Mouse (Mus musculus) CH12.LX (cell line): Measurements from ENCODE around the gene Epb41l3. TPM values are rescaled to one million over a fixed set of nuclear protein-coding genes. Genes with fewer than 3 reads are reported as not detected.

ENCODE experiments used
- DNase-seq: peaks from one replicate; pipeline ENCODE4 v3.0.0-alpha.2; 2013; ENCODE audit errors: extremely low read depth
- H3K27ac ChIP-seq: 2 replicates; pipeline ENCODE4 v1.5.1; 2012; ENCODE audit warnings: low read depth, mild to moderate bottlenecking, control low read depth, moderate library complexity; ENCODE audit not compliant: insufficient read depth
- H3K27me3 ChIP-seq: replicated peaks from 2 replicates; pipeline ENCODE3; 2012; ENCODE audit warnings: inconsistent platforms
- H3K36me3 ChIP-seq, 2 experiments: replicated peaks in 1 of 2; 2 replicates each; pipeline versions ENCODE3 to v1.6.1; 2012; ENCODE audit warnings: inconsistent platforms in 1 of 2, low read length in 1 of 2, mild to moderate bottlenecking in 1 of 2, mixed read lengths in 1 of 2, moderate library complexity in 1 of 2; ENCODE audit not compliant: control insufficient read depth in 1 of 2, insufficient read depth in 1 of 2
- H3K4me1 ChIP-seq, 2 experiments: 2 replicates each; pipeline ENCODE4 v1.6.1; 2012; ENCODE audit warnings: inconsistent platforms in 1 of 2, moderate library complexity in 1 of 2; ENCODE audit not compliant: insufficient read depth in 2 of 2, control insufficient read depth in 1 of 2
- H3K4me2 ChIP-seq: 2 replicates; pipeline ENCODE4 v1.6.1; 2012; ENCODE audit warnings: low read depth, mild to moderate bottlenecking, control low read depth; ENCODE audit not compliant: poor library complexity, insufficient read depth, severe bottlenecking
- H3K4me3 ChIP-seq, 3 experiments: fragments of 150-350 bp in 1 of 3; sonication (generic) in 1 of 3; replicated peaks in 1 of 3; 2 replicates each; pipeline versions ENCODE3 to v1.5.1; 2011 to 2012; ENCODE audit warnings: low read depth in 2 of 3, low read length in 2 of 3, mild to moderate bottlenecking in 2 of 3, moderate library complexity in 2 of 3, control low read depth in 1 of 3, improper control_type of control experiment in 1 of 3, inconsistent platforms in 1 of 3, mixed read lengths in 1 of 3; ENCODE audit not compliant: poor library complexity in 1 of 3
- H3K79me2 ChIP-seq: replicated peaks from 2 replicates; pipeline ENCODE4 v1.6.1; 2012; ENCODE audit warnings: mild to moderate bottlenecking, moderate library complexity; ENCODE audit not compliant: control insufficient read depth, poor library complexity, insufficient read depth, severe bottlenecking; ENCODE audit errors: extremely low read depth
- H3K9ac ChIP-seq: 2 replicates; pipeline ENCODE4 v1.6.1; 2012; ENCODE audit warnings: low read depth, mild to moderate bottlenecking, control low read depth, moderate library complexity; ENCODE audit not compliant: insufficient read depth
- H3K9me3 ChIP-seq: replicated peaks from 2 replicates; pipeline ENCODE3; 2012; ENCODE audit warnings: low read length, inconsistent platforms, mixed read lengths
- CHD1 ChIP-seq: IDR thresholded peaks from 2 replicates; pipeline ENCODE4 v1.6.1; 2012; ENCODE audit warnings: low read depth, low read length, improper control_type of control experiment, inconsistent platforms
- CHD2 ChIP-seq: IDR thresholded peaks from 2 replicates; pipeline ENCODE4 v1.6.1; 2011; ENCODE audit warnings: low read length, improper control_type of control experiment
- CTCF ChIP-seq, 2 experiments: IDR thresholded peaks in 1 of 2; conservative IDR thresholded peaks in 1 of 2; 2 replicates each; pipeline ENCODE4 v1.5.1; 2011 to 2012; ENCODE audit warnings: low read depth in 2 of 2, low read length in 2 of 2, improper control_type of control experiment in 1 of 2, inconsistent platforms in 1 of 2, mild to moderate bottlenecking in 1 of 2, moderate library complexity in 1 of 2
- ELF1 ChIP-seq: IDR thresholded peaks from 2 replicates; pipeline ENCODE4 v1.6.1; 2014; ENCODE audit warnings: low read depth, mild to moderate bottlenecking, inconsistent platforms, low read length, improper control_type of control experiment
- HCFC1 ChIP-seq: IDR thresholded peaks from 2 replicates; pipeline ENCODE4 v1.6.1; 2012; ENCODE audit warnings: low read depth, mild to moderate bottlenecking, inconsistent platforms, low read length, improper control_type of control experiment
- IRF4 ChIP-seq: IDR thresholded peaks from 2 replicates; pipeline ENCODE4 v1.6.1; 2014; ENCODE audit warnings: low read depth, mild to moderate bottlenecking, inconsistent platforms, low read length, improper control_type of control experiment
- JUN ChIP-seq: IDR thresholded peaks from 2 replicates; pipeline ENCODE4 v1.6.1; 2011; ENCODE audit warnings: low read depth, mild to moderate bottlenecking, low read length, improper control_type of control experiment, moderate library complexity; ENCODE audit not compliant: insufficient read depth
- JUND ChIP-seq: conservative IDR thresholded peaks from 2 replicates; pipeline ENCODE4 v1.6.1; 2011; ENCODE audit warnings: low read depth, low read length, improper control_type of control experiment
- KAT2A ChIP-seq: IDR thresholded peaks from 2 replicates; pipeline ENCODE4 v1.6.1; 2012; ENCODE audit warnings: low read length, improper control_type of control experiment, inconsistent platforms; ENCODE audit not compliant: insufficient replicate concordance
- MAX ChIP-seq: IDR thresholded peaks from 2 replicates; pipeline ENCODE4 v1.6.1; 2011; ENCODE audit warnings: low read length, improper control_type of control experiment
- MAZ ChIP-seq: IDR thresholded peaks from 2 replicates; pipeline ENCODE4 v1.6.1; 2012; ENCODE audit warnings: low read depth, mild to moderate bottlenecking, inconsistent platforms, low read length, improper control_type of control experiment, moderate library complexity
- MXI1 ChIP-seq: IDR thresholded peaks from 2 replicates; pipeline ENCODE4 v1.6.1; 2011; ENCODE audit warnings: mild to moderate bottlenecking, low read depth, low read length, improper control_type of control experiment
- PAX5 ChIP-seq: IDR thresholded peaks from 2 replicates; pipeline ENCODE4 v1.6.1; 2012; ENCODE audit warnings: low read length, inconsistent platforms, mixed read lengths
- POLR2A ChIP-seq: IDR thresholded peaks from 2 replicates; pipeline ENCODE4 v1.6.1; 2011; ENCODE audit warnings: low read depth, mild to moderate bottlenecking, improper control_type of control experiment, low read length
- POLR2AphosphoS2 ChIP-seq: IDR thresholded peaks from 2 replicates; pipeline ENCODE4 v1.6.1; 2011; ENCODE audit warnings: low read depth, low read length, improper control_type of control experiment
- SIN3A ChIP-seq: IDR thresholded peaks from 2 replicates; pipeline ENCODE4 v1.6.1; 2012; ENCODE audit warnings: low read length, improper control_type of control experiment, inconsistent platforms
- SMC3 ChIP-seq: IDR thresholded peaks from 2 replicates; pipeline ENCODE4 v1.6.1; 2011; ENCODE audit warnings: low read depth, low read length, improper control_type of control experiment
- TBP ChIP-seq: conservative IDR thresholded peaks from 2 replicates; pipeline ENCODE4 v1.6.1; 2011; ENCODE audit warnings: low read depth, low read length, improper control_type of control experiment
- TCF12 ChIP-seq: IDR thresholded peaks from 2 replicates; pipeline ENCODE4 v1.6.1; 2014; ENCODE audit warnings: low read depth, mild to moderate bottlenecking, inconsistent platforms, low read length, improper control_type of control experiment
- USF1 ChIP-seq: IDR thresholded peaks from 2 replicates; pipeline ENCODE4 v1.6.1; 2014; ENCODE audit warnings: low read depth, mild to moderate bottlenecking, inconsistent platforms, low read length, improper control_type of control experiment
- USF2 ChIP-seq: conservative IDR thresholded peaks from 2 replicates; pipeline ENCODE4 v1.6.1; 2011; ENCODE audit warnings: low read depth, low read length, improper control_type of control experiment
- ZC3H11A ChIP-seq: IDR thresholded peaks from 2 replicates; pipeline ENCODE4 v1.6.1; 2012; ENCODE audit warnings: low read depth, mild to moderate bottlenecking, inconsistent platforms, low read length, improper control_type of control experiment
- ZMIZ1 ChIP-seq: IDR thresholded peaks from 2 replicates; pipeline ENCODE4 v1.6.1; 2012; ENCODE audit warnings: low read depth, mild to moderate bottlenecking, inconsistent platforms, low read length, improper control_type of control experiment
- ZNF384 ChIP-seq: IDR thresholded peaks from 2 replicates; pipeline ENCODE4 v1.6.1; 2012; ENCODE audit warnings: low read depth, low read length, improper control_type of control experiment, inconsistent platforms
- dilution Hi-C: fragments of 300-500 bp; cut with MboI; formaldehyde crosslinking; loops from 2 replicates; pipeline ENCODE4 v1.14.3; 2020; ENCODE audit warnings: low sequenced_read_pairs; ENCODE audit not compliant: extremely low pct_unique_long_range_greater_than_20kb, extremely low pct_ligation_motif_present
- in situ Hi-C: fragments of 300-500 bp; cut with MboI; formaldehyde crosslinking; loops from 3 replicates; pipeline ENCODE4 v1.14.3; 2019; ENCODE audit warnings: low sequenced_read_pairs, low pct_ligation_motif_present, low pct_unique_long_range_greater_than_20kb, mixed read lengths
- polyA plus RNA-seq: library from polyadenylated mRNA; unstranded; fragments of >175 nt; gene quantifications from 2 replicates; pipeline ENCODE4 v1.2.1, GENCODE M21; 2012; ENCODE audit warnings: low read depth; ENCODE audit not compliant: insufficient read length
- total RNA-seq, 2 experiments: library from RNA; depleted of rRNA; stranded (reverse); fragments of 300-350 nt in 1 of 2; fragments of >200 nt in 1 of 2; gene quantifications; 2 replicates each; pipeline ENCODE4 v1.2.3; 2012 to 2014

The Epb41l3 gene
- total and polyA plus RNA-seq, 3 experiments, result not detected

GRCm38 (mm10) chr17:69265759-69266463 is 190.4 kb downstream of the Epb41l3 start:
- no peak overlapping the region for H3K9ac ChIP-seq
- dilution Hi-C loops, result no loop called here
- no peak for TF ChIP-seq PAX5
- no peak for TF ChIP-seq SIN3A
- no peak for TF ChIP-seq MAX
- no peak for TF ChIP-seq ELF1
- TF ChIP-seq TCF12, result no peak
- TF ChIP-seq USF2, result no peak
- TF ChIP-seq JUND, result no peak
- TF ChIP-seq ZNF384, result no peak
- no peak for TF ChIP-seq ZMIZ1
- no peak for TF ChIP-seq KAT2A
- no peak for TF ChIP-seq ZC3H11A
- no peak for TF ChIP-seq MXI1
- no peak for TF ChIP-seq IRF4
- no peak for TF ChIP-seq POLR2AphosphoS2
- no peak for TF ChIP-seq SMC3
- TF ChIP-seq POLR2A, result no peak
- TF ChIP-seq MAZ, result no peak
- H3K79me2 ChIP-seq, result no peaks in the 10 kb centered on the region
- H3K4me1 ChIP-seq, result no peaks in the 10 kb centered on the region
- H3K36me3 ChIP-seq, result no peaks in the 10 kb centered on the region
- in situ Hi-C loops, result no loop called here
- H3K27ac ChIP-seq, result no peak overlapping the region
- peaks cover 27% of the 10 kb centered on the region for H3K9me3 ChIP-seq
- H3K27me3 ChIP-seq, result no peaks in the 10 kb centered on the region
- H3K4me3 ChIP-seq, result no peak overlapping the region
- no peak for DNase-seq
- no peak overlapping the region for H3K4me2 ChIP-seq

GRCm38 (mm10) chr17:69266936-69267335 is 191.5 kb downstream of the Epb41l3 start:
- TF ChIP-seq TBP, result no peak
- TF ChIP-seq PAX5, result no peak
- TF ChIP-seq ZNF384, result no peak
- no peak for TF ChIP-seq CHD1
- TF ChIP-seq HCFC1, result no peak
- no peak for TF ChIP-seq SMC3
- TF ChIP-seq CHD2, result no peak
- no peak for TF ChIP-seq POLR2A
- TF ChIP-seq ZMIZ1, result no peak
- no peak for TF ChIP-seq JUN
- TF ChIP-seq IRF4, result no peak
- TF ChIP-seq JUND, result no peak
- no peak for TF ChIP-seq USF2
- no peak for TF ChIP-seq MXI1
- no peak for TF ChIP-seq CTCF (conservative IDR thresholded peaks at IDR 0.05 in 1 of 2, IDR thresholded peaks at IDR 0.05 in 1 of 2; ENCODE audit: low read depth in 2 of 2, low read length in 2 of 2)
- no peak for TF ChIP-seq ZC3H11A
- no peak for TF ChIP-seq USF1
- TF ChIP-seq, all 38 proteins: peak for 0
- H3K4me2 ChIP-seq, result no peak overlapping the region
- no peaks in the 10 kb centered on the region for H3K36me3 ChIP-seq
- in situ Hi-C loops, result no loop called here
- DNase-seq, result no peak
- H3K4me3 ChIP-seq, result no peak overlapping the region
- no peaks in the 10 kb centered on the region for H3K4me1 ChIP-seq
- H3K9me3 ChIP-seq, result peaks cover 27% of the 10 kb centered on the region
- H3K79me2 ChIP-seq, result no peaks in the 10 kb centered on the region
- dilution Hi-C loops, result no loop called here
- no peaks in the 10 kb centered on the region for H3K27me3 ChIP-seq
- no peak overlapping the region for H3K9ac ChIP-seq
- no peak overlapping the region for H3K27ac ChIP-seq
